19 mouse cellular contexts compared by ENCODE assay signal in the genomic region with DNA sequence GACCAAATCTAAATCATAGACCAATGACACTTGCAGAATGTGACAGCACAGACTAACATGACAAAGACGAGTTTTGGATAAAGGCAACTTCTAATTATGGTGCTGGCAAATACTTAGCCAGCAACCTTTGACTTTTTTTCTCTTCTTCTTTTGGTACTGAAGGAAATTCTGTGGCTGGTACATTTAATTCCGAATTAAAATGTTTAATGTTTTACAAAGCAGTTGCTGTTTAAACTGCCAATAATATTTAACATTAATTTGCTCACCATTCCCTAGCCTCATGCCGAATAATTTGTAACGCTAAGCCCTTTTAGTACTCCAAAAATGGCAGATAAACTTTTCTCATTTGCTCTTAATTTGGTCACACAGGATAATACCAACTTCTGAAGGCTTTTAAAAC.
DNase-seq lines count a peak whose midpoint lies in the region; ATAC-seq and TF ChIP-seq lines count a peak whose summit lies in the region.
"Had no signal": no experiment of that assay in that cellular context is flagged by ENCODE, and none has a peak within 500 bp of the region (broad histone marks: within the 10 kb centered on the region; RNA-seq: fewer than 3 reads in every experiment).

No protein-coding gene starts in this region.

- H3K4me2 ChIP-seq in kidney, embryonic 14.5 days (replicated peaks; ENCODE audit: low read depth, low read length): no peak overlapping the region

- WGBS in kidney, adult 2 months: 35% methylated on average over 4 of the region's 4 CpGs
- 76% methylated on average over 4 of the region's 4 CpGs for WGBS in kidney, embryonic 14.5 days

- no peaks in the 10 kb centered on the region for H3K36me3 ChIP-seq in kidney, adult 2 months (ENCODE audit: control insufficient read depth, insufficient read depth, low read length)
- no peaks in the 10 kb centered on the region for H3K36me3 ChIP-seq in kidney, embryonic 14.5 days (ENCODE audit: control insufficient read depth, insufficient read depth, low read length)
- H3K36me3 ChIP-seq: G1E had no signal

- TF ChIP-seq CTCF in kidney, adult 2 months (conservative IDR thresholded peaks at IDR 0.05; ENCODE audit: insufficient read depth, insufficient read length, low read depth, low read length): no peak

- TF ChIP-seq POLR2A in kidney, adult 2 months (IDR thresholded peaks at IDR 0.05; ENCODE audit: low read depth, low read length): no peak

- H3K27me3 ChIP-seq in kidney, adult 2 months (replicated peaks; ENCODE audit: control insufficient read depth, insufficient read depth, low read length): no peaks in the 10 kb centered on the region
- H3K27me3 ChIP-seq in kidney, embryonic 14.5 days (ENCODE audit: control insufficient read depth, insufficient read depth, low read length): no peaks in the 10 kb centered on the region
- H3K27me3 ChIP-seq: CH12.LX had no signal

- peak; percentile 64 for DNase-seq in kidney, adult 2 months
- peak; percentile 55 for DNase-seq in kidney, adult 9 months
- no peak for DNase-seq in kidney, postnatal 10 days
- DNase-seq: adrenal gland, adult 2 months; adrenal gland, adult 8-10 months; adrenal gland, postnatal 10 days; adrenal gland, postnatal 14 days; adrenal gland, postnatal 25 days; adrenal gland, postnatal 36 days; B cell, adult 2 months; cerebellum, adult 11 months; cerebellum, adult 11-12 months; cerebellum, adult 18-20 months had no signal

- 0 out of 2 replicates have a peak overlapping the region, but pooled peaks have one; percentile 11 for H3K27ac ChIP-seq in kidney, adult 2 months (ENCODE audit: insufficient read depth, low read depth, low read length)
- H3K27ac ChIP-seq in kidney, embryonic 14.5 days (ENCODE audit: low read depth, low read length): no peak overlapping the region

- H3K4me3 ChIP-seq in kidney, adult 2 months (ENCODE audit: insufficient read depth, low read depth, low read length): no peak overlapping the region
- no peak overlapping the region for H3K4me3 ChIP-seq in kidney, embryonic 14.5 days (ENCODE audit: low read length)

- no peaks in the 10 kb centered on the region for H3K9me3 ChIP-seq in kidney, embryonic 14.5 days (ENCODE audit: control insufficient read depth, low read length)
- H3K9me3 ChIP-seq: G1E had no signal

- ATAC-seq in kidney, embryonic 14.5 days (ENCODE audit: low FRiP score, low TSS enrichment): no peak
- ATAC-seq: activated CD4-positive, CD25-positive, alpha-beta regulatory T cell, adult 4 months; CD4-positive, CD25-positive, alpha-beta regulatory T cell, adult 4 months; Patski had no signal

- peaks cover 8% of the 10 kb centered on the region for H3K4me1 ChIP-seq in kidney, adult 2 months (ENCODE audit: control insufficient read depth, insufficient read depth, low read length)
- no peaks in the 10 kb centered on the region for H3K4me1 ChIP-seq in kidney, embryonic 14.5 days (ENCODE audit: control insufficient read depth, insufficient read depth, low read length)

- no peak overlapping the region for H3K9ac ChIP-seq in kidney, embryonic 14.5 days (ENCODE audit: low read depth, low read length)
